Mouse (Mus musculus) skeletal muscle tissue, postnatal 0 days (tissue): ENCODE measurements around the gene Acsf3. TPM values are rescaled to one million over a fixed set of nuclear protein-coding genes. Genes with fewer than 3 reads are reported as not detected.

Experiments
- polyA plus RNA-seq: library from polyadenylated mRNA; unstranded; fragments of >200 nt; fragmentation: Nextera tagmentation; extraction: Ambion mirVana; gene quantifications from 2 replicates; pipeline ENCODE4 v1.2.1, GENCODE M21; 2015

Acsf3 gene
- polyA plus RNA-seq, result 14.0 and 14.7 TPM in 2 replicates

DNA sequence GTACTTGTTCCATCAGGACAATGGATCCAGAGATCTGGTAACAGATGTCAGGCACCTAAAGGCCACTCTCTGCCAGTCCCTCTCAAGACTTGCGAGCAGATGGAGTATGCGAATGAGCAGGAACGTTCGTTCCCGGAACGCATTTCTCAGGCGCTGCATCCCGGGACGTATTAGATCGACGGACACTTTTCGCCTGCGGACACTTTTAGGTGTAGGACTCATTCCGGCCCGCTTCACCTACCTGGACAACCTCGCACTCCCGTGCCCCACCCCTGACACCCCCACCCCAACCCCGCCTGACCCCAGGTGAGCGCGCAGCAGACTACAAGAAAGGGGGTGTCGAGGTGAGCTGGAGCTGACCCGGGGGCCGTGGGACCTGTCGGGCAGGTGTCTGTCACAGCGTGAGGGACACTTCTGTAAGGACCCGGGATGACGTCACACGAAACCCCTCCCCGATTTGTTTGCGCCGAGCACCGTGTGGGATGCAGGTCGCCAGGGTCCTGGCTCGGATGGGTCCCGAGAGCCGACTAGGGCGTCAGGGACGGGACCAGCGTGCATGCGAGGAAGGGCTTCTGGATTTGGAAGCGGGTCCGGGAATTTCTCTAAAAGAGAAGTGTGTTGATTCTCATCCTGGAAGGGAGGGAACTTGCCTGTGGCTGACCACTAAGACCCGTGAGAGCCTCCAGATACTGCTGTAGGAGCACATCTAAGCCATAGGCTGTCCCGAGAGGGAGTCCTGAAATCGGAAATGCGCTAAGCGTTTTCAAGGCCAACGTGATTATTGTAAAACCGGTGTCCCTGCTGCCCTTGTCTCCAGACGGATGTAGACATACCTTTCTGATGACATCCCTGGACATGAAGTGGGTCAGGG lies at the start of gene Acsf3:
Gene Acsf3 (plus strand): TSS at position 202 of the 871 bp plus-strand sequence.

DNA sequence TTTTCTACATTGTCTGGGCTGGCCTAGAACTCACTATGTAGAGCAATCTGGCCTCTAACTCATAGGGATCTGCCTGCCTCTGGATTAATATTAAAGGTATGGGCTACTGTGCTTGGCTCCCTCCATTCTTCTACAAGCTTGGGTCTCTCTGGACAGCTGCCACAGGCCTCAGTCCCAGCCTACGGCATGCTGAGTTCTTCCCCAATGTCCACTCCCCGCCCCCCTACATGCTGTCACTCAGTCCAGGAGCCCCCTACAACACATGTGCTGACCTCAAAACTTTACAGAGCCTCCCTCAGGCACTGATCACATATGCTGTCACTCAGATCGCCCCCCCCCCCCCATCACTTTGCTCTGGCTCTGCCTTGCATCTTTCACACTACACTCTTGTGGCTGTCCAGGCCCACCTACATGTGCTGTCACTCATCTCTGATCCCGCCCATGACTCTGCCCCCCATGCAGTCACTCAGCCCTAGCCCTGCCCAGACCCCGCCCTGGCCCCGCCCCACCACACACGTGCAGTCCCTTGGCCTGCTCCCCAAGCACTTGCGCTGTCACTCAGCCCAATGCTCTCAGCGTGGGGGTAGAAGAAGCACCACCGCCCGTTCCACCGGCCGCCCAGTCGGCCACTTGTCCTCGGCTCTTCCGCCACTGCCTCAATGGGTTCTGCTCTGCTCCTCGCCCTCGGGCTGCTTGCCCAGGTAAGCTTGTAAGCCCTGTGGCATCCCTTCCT lies 72.7 kb downstream of the Acsf3 start, which contains the start of gene Cdh15:
Gene Cdh15 (plus strand): TSS at position 138 of the 733 bp plus-strand sequence.

Other genes starting within 250 kb of the Acsf3 start
- gene Piezo1, start 224.2 kb upstream of the Acsf3 start, polyA plus RNA-seq, result 10.5 and 13.1 TPM in 2 replicates
- gene Cdt1, start 207.5 kb upstream of the Acsf3 start, polyA plus RNA-seq, result 7.2 and 9.0 TPM in 2 replicates
- gene Aprt, start 198.6 kb upstream of the Acsf3 start, polyA plus RNA-seq, result 60.6 and 73.1 TPM in 2 replicates
- 6.2 and 8.3 TPM in 2 replicates for gene Galns, start 164.0 kb upstream of the Acsf3 start, polyA plus RNA-seq
- 50.7 and 61.0 TPM in 2 replicates for gene Trappc2l, start 163.8 kb upstream of the Acsf3 start, polyA plus RNA-seq
- not detected in 2 replicates for gene Pabpn1l, start 152.7 kb upstream of the Acsf3 start, polyA plus RNA-seq
- 5.3 and 6.0 TPM in 2 replicates for gene Cbfa2t3, start 76.4 kb upstream of the Acsf3 start, polyA plus RNA-seq
- 55.4 and 60.2 TPM in 2 replicates for gene Cdh15, start 72.5 kb downstream of the Acsf3 start, polyA plus RNA-seq